Mouse (Mus musculus) embryonic facial prominence, embryonic 10.5 days (tissue): ENCODE measurements around the gene Nudt4. TPM values are rescaled to one million over a fixed set of nuclear protein-coding genes. Genes with fewer than 3 reads are reported as not detected.

ENCODE experiments used
- DNase-seq: peaks from one replicate; pipeline ENCODE4 v3.0.0-alpha.2; 2017; ENCODE audit warnings: low spot score
- H3K27ac ChIP-seq: fragments of 300-500 bp; sonication (generic); replicated peaks from 2 replicates; pipeline ENCODE4 v1.5.1; 2016; ENCODE audit warnings: mild to moderate bottlenecking
- H3K27me3 ChIP-seq: fragments of 300-500 bp; sonication (generic); replicated peaks from 2 replicates; pipeline ENCODE4 v1.6.1; 2016; ENCODE audit warnings: low read depth, mild to moderate bottlenecking; ENCODE audit not compliant: poor library complexity, severe bottlenecking
- H3K36me3 ChIP-seq: fragments of 300-500 bp; sonication (generic); replicated peaks from 2 replicates; pipeline ENCODE4 v1.6.1; 2016; ENCODE audit warnings: mild to moderate bottlenecking, moderate library complexity
- H3K4me1 ChIP-seq: fragments of 300-500 bp; sonication (generic); 2 replicates; pipeline ENCODE4 v1.6.1; 2016
- H3K4me3 ChIP-seq: fragments of 300-500 bp; sonication (generic); 2 replicates; pipeline ENCODE4 v1.5.1; 2016; ENCODE audit warnings: mild to moderate bottlenecking, moderate library complexity
- H3K9me3 ChIP-seq: fragments of 300-500 bp; sonication (generic); 2 replicates; pipeline ENCODE4 v1.6.1; 2016; ENCODE audit warnings: mild to moderate bottlenecking
- WGBS: fragments of 180-500 bp; shearing (Covaris S2); methylation state at CpG from one replicate; pipeline ENCODE4 v1.1.7; 2016; 5-methylcytosine and 5-hydroxymethylcytosine counted together
- polyA plus RNA-seq: library from polyadenylated mRNA; unstranded; fragments of >200 nt; fragmentation: Nextera tagmentation; extraction: Ambion mirVana; gene quantifications from 2 replicates; pipeline ENCODE4 v1.2.1, GENCODE M21; 2016

Nudt4 gene
- polyA plus RNA-seq, 1 experiment from 2014 or later: 82.9 TPM

DNA sequence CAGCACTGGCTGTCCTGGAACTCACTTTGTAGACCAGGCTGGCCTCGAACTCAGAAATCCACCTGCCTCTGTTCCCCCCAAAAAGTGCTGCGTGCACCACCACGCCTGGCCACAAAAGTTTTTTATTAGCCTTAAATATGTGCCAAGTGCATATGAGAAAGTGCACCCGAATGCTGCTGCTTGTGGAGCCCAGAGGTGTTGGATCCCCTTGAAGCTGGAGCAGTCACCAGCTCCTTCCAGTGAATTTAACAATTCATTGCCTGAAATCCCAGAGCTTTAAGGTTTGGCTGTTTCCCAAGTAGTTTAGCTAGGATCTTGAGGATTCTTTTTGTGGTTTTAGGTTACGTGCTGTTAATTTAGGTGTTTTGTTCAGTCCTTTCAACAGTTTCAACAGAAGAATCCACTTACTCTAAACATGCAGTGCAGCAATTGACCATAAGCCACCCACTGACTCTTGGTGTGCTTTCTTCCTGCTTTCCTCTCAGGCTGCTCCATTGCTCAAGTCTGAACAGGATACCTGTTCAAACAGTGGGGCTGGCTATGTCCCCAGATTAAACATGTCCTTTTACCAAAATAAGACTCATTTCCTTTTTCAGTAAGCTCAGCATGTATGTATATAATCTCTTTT is 37.3 kb downstream of the Nudt4 start:
- Histone ChIP-seq H3K4me3 (no peak overlapping the region), H3K4me1 (peaks cover 11% of the 10 kb centered on the region), H3K27me3 (no peaks in the 10 kb centered on the region), H3K36me3 (peaks cover 19% of the 10 kb centered on the region), H3K9me3 (no peaks in the 10 kb centered on the region), H3K27ac (no peak overlapping the region)
- no peak for DNase-seq
- WGBS: 80% methylated on average over 5 of the region's 5 CpGs

DNA sequence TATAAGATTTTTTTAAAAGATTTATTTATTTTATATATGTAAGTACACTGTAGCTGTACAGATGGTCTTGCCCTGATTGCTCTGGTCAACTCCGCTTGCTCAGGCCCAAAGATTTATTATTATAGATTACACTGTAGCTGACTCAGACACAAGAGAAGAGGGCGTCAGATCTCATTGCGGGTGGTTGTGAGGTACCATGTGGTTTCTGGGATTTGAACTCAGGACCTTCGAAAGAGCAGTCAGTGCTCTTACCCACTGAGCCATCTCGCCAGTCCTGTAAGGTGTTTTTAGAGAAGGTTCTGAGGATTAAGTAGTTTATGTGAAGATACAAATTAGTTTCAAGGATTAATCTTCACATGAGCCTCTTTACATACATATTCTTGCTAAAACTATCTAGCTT is 38.1 kb downstream of the Nudt4 start:
- H3K4me3 ChIP-seq: no peak overlapping the region
- DNase-seq: no peak
- H3K4me1 ChIP-seq: peaks cover 11% of the 10 kb centered on the region
- no peaks in the 10 kb centered on the region for H3K9me3 ChIP-seq
- no peak overlapping the region for H3K27ac ChIP-seq
- no peaks in the 10 kb centered on the region for H3K27me3 ChIP-seq
- peaks cover 25% of the 10 kb centered on the region for H3K36me3 ChIP-seq
- WGBS: 93% methylated on average over 5 of the region's 5 CpGs

- H3K27ac ChIP-seq: no peak overlapping the region
- 89% methylated on average over 6 of the region's 6 CpGs for WGBS
- H3K36me3 ChIP-seq: peaks cover 26% of the 10 kb centered on the region
- peaks cover 5% of the 10 kb centered on the region; the same call in 1 of the 2 replicates for H3K4me1 ChIP-seq
- H3K9me3 ChIP-seq: no peaks in the 10 kb centered on the region
- no peak for DNase-seq
- no peaks in the 10 kb centered on the region for H3K27me3 ChIP-seq
- no peak overlapping the region for H3K4me3 ChIP-seq
These were observed 38.8 kb downstream of the Nudt4 start for GRCm38 (mm10) chr10:95525037-95525675.

GRCm38 (mm10) chr10:95517656-95518055 is 46.3 kb downstream of the Nudt4 start:
- 94% methylated on average over 6 of the region's 6 CpGs for WGBS
- H3K27ac ChIP-seq: no peak overlapping the region
- peaks cover 43% of the 10 kb centered on the region for H3K36me3 ChIP-seq
- H3K4me1 ChIP-seq: peaks cover 14% of the 10 kb centered on the region
- H3K9me3 ChIP-seq: no peaks in the 10 kb centered on the region
- no peak for DNase-seq
- no peak overlapping the region for H3K4me3 ChIP-seq
- no peaks in the 10 kb centered on the region for H3K27me3 ChIP-seq

DNA sequence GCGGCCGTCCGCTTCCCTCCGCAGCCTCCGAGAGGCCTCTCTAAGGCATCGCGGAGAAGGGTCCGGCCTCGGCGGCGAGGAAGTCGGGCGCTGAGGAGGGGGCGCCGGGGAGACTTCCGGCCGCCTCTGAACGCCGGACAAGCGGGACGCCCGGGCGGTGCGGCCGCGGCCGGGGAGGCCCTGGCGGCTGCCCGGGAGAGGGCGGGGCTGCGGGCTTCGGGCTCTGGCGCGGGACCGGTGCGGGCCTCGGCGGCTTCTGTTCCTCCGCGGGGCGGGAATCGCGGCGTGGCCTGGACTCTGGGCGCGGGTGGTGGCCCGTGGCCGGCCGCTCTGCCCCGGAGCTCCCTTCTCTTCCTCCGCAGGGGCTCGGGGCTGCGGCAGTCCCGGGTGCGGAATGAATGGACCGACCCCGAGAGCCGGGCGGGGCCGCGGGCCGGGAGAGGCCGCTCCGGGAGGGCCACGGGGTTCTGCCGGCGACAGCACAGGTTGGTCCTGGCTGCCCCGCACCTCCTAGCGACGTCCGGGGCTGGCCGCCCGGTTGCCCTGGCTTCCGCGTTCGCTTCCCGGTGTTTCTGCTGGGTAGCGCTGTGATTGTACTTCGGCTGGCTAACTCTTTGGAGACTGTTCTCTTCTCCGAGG is 48.5 kb downstream of the Nudt4 start:
- WGBS: under 1% methylated on average over 80 of the region's 80 CpGs
- Histone ChIP-seq H3K27ac (peak overlapping the region; percentile 97), H3K4me3 (peak overlapping the region; percentile 96), H3K4me1 (peaks cover 14% of the 10 kb centered on the region), H3K27me3 (no peaks in the 10 kb centered on the region), H3K9me3 (no peaks in the 10 kb centered on the region), H3K36me3 (peaks cover 23% of the 10 kb centered on the region)
- peak; percentile 62 for DNase-seq

DNA sequence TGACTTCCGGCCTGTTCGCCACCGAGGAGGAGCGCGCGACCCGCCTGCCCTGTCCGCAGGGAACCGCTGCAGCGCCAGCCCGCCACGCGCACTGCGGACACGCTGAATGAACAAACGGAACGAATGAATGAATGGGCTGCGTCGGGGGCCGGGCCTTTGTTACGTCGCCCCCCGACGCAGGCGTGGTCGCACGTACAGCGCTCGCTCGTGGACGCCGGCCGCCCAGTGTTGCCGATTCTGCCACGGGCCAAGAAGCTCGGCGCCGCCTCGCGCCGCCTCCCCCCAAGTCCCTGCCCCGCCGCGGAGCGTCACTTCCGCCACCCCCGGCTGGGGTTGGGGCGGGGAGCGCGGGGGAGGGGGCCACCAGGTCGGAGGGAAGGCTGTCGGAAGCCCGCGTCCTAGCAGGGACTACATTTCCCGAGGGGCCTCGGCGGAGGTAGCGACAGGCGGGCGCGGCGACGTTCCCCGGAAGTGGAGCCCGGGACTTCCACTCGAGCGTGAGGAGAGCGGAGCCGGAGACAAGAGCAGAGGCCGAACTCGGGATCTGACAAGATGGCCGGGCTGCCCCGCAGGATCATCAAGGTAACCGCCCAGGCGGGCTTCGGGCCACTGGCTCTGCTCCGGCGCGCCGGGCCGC is 49.2 kb downstream of the Nudt4 start, which contains the start of gene Ube2n:
TSS of gene Ube2n (plus strand) at position 490 of the 637 bp plus-strand sequence.
- DNase-seq: peak; percentile 99
- WGBS: under 1% methylated on average over 81 of the region's 81 CpGs
- Histone ChIP-seq H3K36me3 (peaks cover 23% of the 10 kb centered on the region), H3K9me3 (no peaks in the 10 kb centered on the region), H3K27me3 (no peaks in the 10 kb centered on the region), H3K4me3 (peak within 1 kb of the TSS; percentile 96), H3K27ac (peak within 1 kb of the TSS; percentile 97), H3K4me1 (peaks cover 14% of the 10 kb centered on the region)

GRCm38 (mm10) chr10:95513768-95514556 is 50.0 kb downstream of the Nudt4 start:
- peaks cover 14% of the 10 kb centered on the region for H3K4me1 ChIP-seq
- no peaks in the 10 kb centered on the region for H3K27me3 ChIP-seq
- no peak for DNase-seq
- H3K4me3 ChIP-seq: peak overlapping the region; percentile 96
- H3K27ac ChIP-seq: peak overlapping the region; percentile 97
- no peaks in the 10 kb centered on the region for H3K9me3 ChIP-seq
- peaks cover 15% of the 10 kb centered on the region for H3K36me3 ChIP-seq
- 34% methylated on average over 15 of the region's 15 CpGs for WGBS

DNA sequence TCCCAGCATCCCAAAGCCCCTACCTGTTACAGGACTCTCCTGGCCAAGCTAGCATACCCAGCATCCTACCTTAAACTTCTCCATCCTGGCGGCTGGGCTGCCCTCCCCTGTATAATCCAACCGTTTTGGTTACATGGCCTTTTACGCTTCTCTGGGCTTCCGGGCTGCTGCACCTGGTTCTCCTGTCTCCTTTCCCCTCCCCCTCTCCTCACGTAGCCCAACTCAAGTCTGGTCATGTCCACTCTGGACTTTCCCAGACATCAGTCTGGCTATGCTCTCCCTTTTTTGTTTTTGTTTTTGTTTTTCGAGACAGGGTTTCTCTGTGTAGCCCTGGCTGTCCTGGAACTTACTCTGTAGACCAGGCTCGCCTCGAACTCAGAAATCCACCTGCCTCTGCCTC is 51.3 kb downstream of the Nudt4 start:
- Histone ChIP-seq H3K9me3 (no peaks in the 10 kb centered on the region), H3K4me1 (peaks cover 14% of the 10 kb centered on the region), H3K27me3 (no peaks in the 10 kb centered on the region), H3K27ac (no peak overlapping the region), H3K36me3 (peaks cover 7% of the 10 kb centered on the region), H3K4me3 (no peak overlapping the region)
- WGBS: 73% methylated on average over 8 of the region's 8 CpGs
- DNase-seq: no peak

- DNase-seq: no peak
- no peaks in the 10 kb centered on the region for H3K9me3 ChIP-seq
- H3K27me3 ChIP-seq: no peaks in the 10 kb centered on the region
- H3K36me3 ChIP-seq: no peaks in the 10 kb centered on the region
- H3K27ac ChIP-seq: no peak overlapping the region
- peaks cover 7% of the 10 kb centered on the region for H3K4me1 ChIP-seq
- H3K4me3 ChIP-seq: no peak overlapping the region
- 74% methylated on average over 3 of the region's 3 CpGs for WGBS
These were observed 54.7 kb downstream of the Nudt4 start for GRCm38 (mm10) chr10:95509263-95509662.

DNA sequence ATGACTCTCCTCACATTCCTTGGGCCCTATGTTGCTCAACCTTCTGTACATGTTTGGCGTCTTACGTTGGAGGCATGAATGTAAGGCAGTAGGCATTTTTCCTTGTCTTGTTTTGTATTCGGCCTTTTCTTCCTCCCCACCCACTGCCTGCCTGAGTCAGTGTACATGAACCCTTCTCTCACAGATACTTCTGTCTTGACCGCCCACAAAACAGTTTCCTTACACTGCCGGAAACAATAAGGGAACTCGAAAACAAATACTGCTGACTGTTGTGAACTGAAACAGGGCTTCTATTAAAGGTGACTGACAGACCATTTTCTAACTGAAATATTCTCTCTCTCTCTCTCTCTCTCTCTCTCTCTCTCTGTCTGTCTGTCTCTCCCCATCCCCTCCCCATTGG is 55.2 kb downstream of the Nudt4 start:
- no peaks in the 10 kb centered on the region for H3K27me3 ChIP-seq
- H3K27ac ChIP-seq: no peak overlapping the region
- 77% methylated on average over 6 of the region's 6 CpGs for WGBS
- no peaks in the 10 kb centered on the region for H3K36me3 ChIP-seq
- peaks cover 3% of the 10 kb centered on the region for H3K4me1 ChIP-seq
- no peak overlapping the region for H3K4me3 ChIP-seq
- DNase-seq: no peak
- H3K9me3 ChIP-seq: no peaks in the 10 kb centered on the region

DNA sequence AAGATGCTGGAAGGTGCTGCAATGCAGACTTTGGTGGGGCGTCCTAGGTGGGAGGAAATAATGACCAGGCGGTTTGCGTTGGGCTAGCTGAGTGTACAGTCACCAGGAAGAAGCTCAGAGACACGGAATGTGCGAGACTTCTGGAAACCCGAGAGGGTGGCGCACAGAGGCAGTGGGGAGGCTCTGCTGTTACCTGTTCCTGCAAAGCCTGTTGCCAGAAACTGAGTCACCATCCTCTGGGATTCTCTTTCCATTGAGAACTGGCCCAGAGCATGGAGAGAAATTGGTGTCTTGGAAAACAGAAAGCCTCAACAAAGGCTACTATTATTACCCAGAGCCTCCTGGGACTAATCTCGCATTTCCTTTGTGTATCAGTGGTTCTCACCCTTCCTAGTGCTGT is 55.8 kb downstream of the Nudt4 start:
- Histone ChIP-seq H3K4me3 (no peak overlapping the region), H3K36me3 (no peaks in the 10 kb centered on the region), H3K27me3 (no peaks in the 10 kb centered on the region), H3K9me3 (no peaks in the 10 kb centered on the region), H3K27ac (no peak overlapping the region), H3K4me1 (no peaks in the 10 kb centered on the region)
- DNase-seq: no peak
- 81% methylated on average over 8 of the region's 8 CpGs for WGBS

DNA sequence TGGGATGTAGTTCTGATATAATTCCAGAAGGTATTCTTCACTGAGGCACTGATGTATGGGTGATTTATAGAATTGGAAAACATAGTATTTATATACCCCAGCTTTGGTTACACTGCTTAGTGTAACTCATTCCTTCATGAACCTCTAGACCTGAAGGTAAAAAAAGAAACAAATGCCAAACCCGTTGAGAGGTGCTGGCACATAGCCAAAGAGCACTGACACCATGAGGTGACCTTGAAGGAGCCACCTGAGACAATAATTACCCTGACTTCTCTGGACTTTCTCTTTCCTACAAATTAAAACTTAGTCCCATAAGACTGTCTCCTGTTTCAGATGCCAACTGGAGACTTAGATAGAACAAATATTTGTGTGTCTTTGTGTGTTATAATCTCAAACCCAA is 59.6 kb downstream of the Nudt4 start:
- Histone ChIP-seq H3K36me3 (no peaks in the 10 kb centered on the region; the same call in 1 of the 2 replicates), H3K27ac (no peak overlapping the region), H3K4me1 (peaks cover 12% of the 10 kb centered on the region), H3K4me3 (no peak overlapping the region), H3K27me3 (no peaks in the 10 kb centered on the region), H3K9me3 (no peaks in the 10 kb centered on the region)
- DNase-seq: no peak
- WGBS: 56% methylated on average over 1 of the region's 1 CpGs
